Mouse (Mus musculus) CD4-positive, CD25-positive, alpha-beta regulatory T cell, adult 4 months (primary cell): Measurements from ENCODE around the gene Saa1. TPM values are rescaled to one million over a fixed set of nuclear protein-coding genes. Genes with fewer than 3 reads are reported as not detected.

Source experiments
- ATAC-seq: one replicate; pipeline ENCODE4 v1.8.0; 2017
- polyA plus RNA-seq, 2 experiments: library from polyadenylated mRNA; unstranded; fragments of 100-300 nt; shearing (Covaris generic); gene quantifications; one replicate each; pipeline ENCODE4 v1.2.1; 2017

Gene Saa1
- polyA plus RNA-seq, 2 experiments from 2014 or later = not detected

- no peak for ATAC-seq
Measured at GRCm38 (mm10) chr7:46716897-46717296, 25.9 kb downstream of the Saa1 start.

- ATAC-seq = no peak
Measured at GRCm38 (mm10) chr7:46715600-46715999, 27.2 kb downstream of the Saa1 start, which contains the start of gene Saa3. Saa3 (minus strand) TSS chr7:46715700.

- peak; percentile 40 for ATAC-seq
Measured at GRCm38 (mm10) chr7:46714518-46714917, 28.3 kb downstream of the Saa1 start.

DNA sequence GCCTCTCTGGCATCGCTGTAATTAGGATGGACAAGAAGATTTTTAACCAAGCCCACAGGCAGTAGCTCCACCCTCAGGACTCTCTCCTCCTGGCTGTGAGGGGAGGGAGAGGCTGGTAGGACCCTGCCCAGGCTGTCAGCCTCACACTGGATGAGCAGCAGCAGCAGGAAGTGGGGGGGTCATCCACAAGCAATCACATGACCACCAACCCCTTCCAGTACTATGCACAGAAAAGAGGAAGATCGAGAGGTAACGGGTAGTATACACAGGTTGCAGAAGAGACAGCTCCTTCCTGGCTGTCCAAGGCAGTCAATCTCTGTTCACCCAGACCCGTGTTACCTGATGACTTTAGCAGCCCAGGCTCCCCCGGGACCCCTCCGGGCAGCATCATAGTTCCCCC is 30.5 kb downstream of the Saa1 start:
- ATAC-seq = no peak

DNA sequence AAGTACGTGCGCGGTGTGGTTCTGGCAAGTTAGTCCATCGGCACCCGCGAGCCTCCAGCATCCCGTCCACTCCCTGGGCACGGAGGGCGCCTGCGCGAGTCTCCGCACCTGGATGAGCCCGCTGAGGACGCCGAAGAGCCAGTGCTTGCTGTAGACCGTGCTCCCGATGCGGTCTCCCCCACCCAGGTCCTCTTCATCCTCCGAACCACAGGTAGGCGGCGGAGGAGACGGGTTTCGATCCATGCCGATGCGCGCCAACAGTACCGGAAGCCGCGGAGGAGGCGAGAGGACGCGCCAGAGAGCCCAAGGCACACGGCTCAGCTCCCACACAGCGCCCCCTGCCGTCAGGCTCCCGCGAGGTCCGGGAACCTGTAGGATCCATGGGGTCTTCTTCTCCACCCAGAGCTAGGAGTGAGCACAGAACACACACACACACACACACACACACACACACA is 32.4 kb downstream of the Saa1 start, which contains the start of gene Saal1:
Saal1 (minus strand) TSS at position 291 of the 455 bp plus-strand sequence.
- ATAC-seq = peak; percentile 97

DNA sequence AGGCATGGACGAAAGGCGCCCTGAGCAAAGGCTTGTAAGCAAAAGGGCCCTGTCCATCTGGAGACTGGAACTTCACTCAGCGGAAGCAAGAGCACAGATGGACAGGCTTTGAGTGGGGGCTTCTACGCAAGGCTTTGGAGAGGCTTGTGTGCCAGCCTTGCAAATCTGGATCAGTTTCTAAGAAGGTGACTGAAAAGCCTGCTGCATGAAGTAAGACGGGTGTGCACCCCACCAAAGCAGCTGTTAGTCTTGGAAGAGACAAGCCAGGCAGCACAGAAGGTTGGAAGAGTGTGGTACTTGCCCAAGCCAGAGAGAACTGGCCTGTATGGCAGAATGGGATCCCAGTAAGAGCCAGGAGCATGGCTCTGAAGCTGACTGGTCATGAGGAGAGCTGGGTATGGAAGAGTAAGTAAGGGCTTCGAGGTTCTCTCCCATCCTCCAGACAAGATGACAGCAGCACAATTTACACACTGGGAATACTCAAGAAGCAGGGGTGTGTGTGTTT is 42.2 kb downstream of the Saa1 start:
- ATAC-seq = no peak

DNA sequence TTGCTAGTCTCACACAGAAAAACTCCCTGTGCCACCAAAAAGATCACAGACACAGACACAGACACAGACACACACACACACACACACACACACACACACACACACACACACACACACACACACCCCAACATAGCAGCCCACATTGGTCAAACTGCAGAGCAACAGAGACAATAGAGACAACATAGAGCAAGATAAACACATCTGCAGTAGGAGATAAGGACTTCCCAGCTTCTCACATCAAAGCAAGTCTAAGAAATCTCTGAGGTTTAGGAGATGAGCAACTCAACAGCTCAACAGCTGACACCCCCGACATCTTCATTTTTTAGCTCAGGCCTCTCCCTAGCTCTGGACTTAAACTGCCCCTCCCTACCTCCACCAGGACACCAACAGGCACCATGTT is 46.0 kb downstream of the Saa1 start:
- no peak for ATAC-seq

Other genes with a start within 250 kb of the Saa1 start
- 10 to 100 TPM; 20.2 to 25.5 TPM for gene Sergef, start 103.2 kb downstream of the Saa1 start, polyA plus RNA-seq
- gene Tph1, start 70.4 kb downstream of the Saa1 start, polyA plus RNA-seq = under 1 TPM in 1 of 2 experiments, not detected in 1; 0.48 TPM
- gene Saal1, start 32.3 kb downstream of the Saa1 start, polyA plus RNA-seq = 10 to 100 TPM; 16.0 to 20.2 TPM
- not detected for gene Saa3, start 27.3 kb downstream of the Saa1 start, polyA plus RNA-seq
- not detected for gene Saa4, start 10.4 kb downstream of the Saa1 start, polyA plus RNA-seq
- not detected for gene Saa2, start 8.8 kb upstream of the Saa1 start, polyA plus RNA-seq
- 10 to 100 TPM; 14.2 to 26.1 TPM for gene Hps5, start 53.1 kb upstream of the Saa1 start, polyA plus RNA-seq
- gene Gtf2h1, start 53.1 kb upstream of the Saa1 start, polyA plus RNA-seq = 10 to 100 TPM; 20.7 to 28.1 TPM
- gene Ldha, start 98.5 kb upstream of the Saa1 start, polyA plus RNA-seq = 100 to 1,000 TPM; 817 to 958 TPM
- gene Ldhc, start 118.2 kb upstream of the Saa1 start, polyA plus RNA-seq = not detected
- gene Tsg101, start 177.0 kb upstream of the Saa1 start, polyA plus RNA-seq = 100 to 1,000 TPM in 1 of 2 experiments, 10 to 100 TPM in 1; 78.3 to 102 TPM
- 1 to 10 TPM; 7.5 to 9.0 TPM for gene Uevld, start 215.5 kb upstream of the Saa1 start, polyA plus RNA-seq
- gene Gm9999, start 240.6 kb upstream of the Saa1 start, polyA plus RNA-seq = not detected